Mouse (Mus musculus): Measurements from ENCODE around the gene Gcnt2.

- no peak for TF ChIP-seq CTCF (conservative IDR thresholded peaks at IDR 0.05; ENCODE audit: insufficient read depth, insufficient read length, low read depth, low read length)
- TF ChIP-seq POLR2A (IDR thresholded peaks at IDR 0.05; ENCODE audit: low read depth, low read length), result no peak
Measured at GRCm38 (mm10) chr13:40898698-40899097, 39.1 kb downstream of the Gcnt2 start.
